Mouse (Mus musculus): ENCODE results near the gene Atp11a. TPM values are rescaled to one million over a fixed set of nuclear protein-coding genes. Genes with fewer than 3 reads are reported as not detected.

Gene Atp11a
- total and polyA plus RNA-seq, 3 experiments: 0.12 to 0.27 (median 0.21) TPM

DNA sequence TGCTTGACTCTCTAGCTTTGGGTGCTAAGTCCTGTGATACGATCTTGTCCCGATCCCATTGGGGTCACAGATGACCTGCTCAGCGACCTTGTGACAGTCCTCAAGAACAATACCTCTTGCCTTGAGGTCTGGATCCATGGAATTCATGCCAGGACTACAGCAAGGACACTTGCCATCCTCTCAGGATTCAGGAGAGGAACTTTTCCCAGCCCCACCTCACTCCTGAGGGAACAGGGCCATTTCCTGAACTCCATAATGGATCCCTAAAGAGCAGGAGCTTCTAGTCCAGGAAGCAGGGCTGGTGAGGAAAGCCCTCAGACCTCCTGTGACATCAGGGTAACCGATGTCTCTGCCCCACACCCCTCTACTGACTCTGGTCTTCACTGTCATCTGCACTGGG is 150.9 kb downstream of the Atp11a start:
- H3K27me3 ChIP-seq (replicated peaks): peaks cover 95% of the 10 kb centered on the region
- no peaks in the 10 kb centered on the region for H3K9me3 ChIP-seq (replicated peaks; ENCODE audit: low read length)
- peaks cover 3 to 6% of the 10 kb centered on the region in 2 experiments; a peak in 2 of 4 replicates for H3K4me1 ChIP-seq (ENCODE audit: control insufficient read depth in 1 of 2, insufficient read depth in 2 of 2)
- no peaks in the 10 kb centered on the region for H3K79me2 ChIP-seq (replicated peaks; ENCODE audit: control insufficient read depth, extremely low read depth, insufficient read depth, poor library complexity, severe bottlenecking)
- no peak for DNase-seq (ENCODE audit: extremely low read depth)
- TF ChIP-seq NELFE (IDR thresholded peaks at IDR 0.05; ENCODE audit: low read depth, low read length): no peak
- TF ChIP-seq CTCF (conservative IDR thresholded peaks at IDR 0.05 in 1 of 2, IDR thresholded peaks at IDR 0.05 in 1 of 2; ENCODE audit: low read depth in 2 of 2, low read length in 2 of 2): no peak
- TF ChIP-seq ZKSCAN1 (IDR thresholded peaks at IDR 0.05; ENCODE audit: borderline replicate concordance, low read depth, low read length): no peak
- no peak for TF ChIP-seq EP300 (IDR thresholded peaks at IDR 0.05; ENCODE audit: low read length)
- no peak for TF ChIP-seq JUN (IDR thresholded peaks at IDR 0.05; ENCODE audit: insufficient read depth, low read depth, low read length)
- H3K9ac ChIP-seq (ENCODE audit: insufficient read depth, low read depth): no peak overlapping the region
- dilution Hi-C loops (cut with MboI; ENCODE audit: extremely low pct_ligation_motif_present, extremely low pct_unique_long_range_greater_than_20kb, low sequenced_read_pairs) (no loop called here), in situ Hi-C loops (cut with MboI; ENCODE audit: low pct_ligation_motif_present, low pct_unique_long_range_greater_than_20kb, low sequenced_read_pairs) (no loop called here)
- H3K4me3 ChIP-seq (replicated peaks in 1 of 3; ENCODE audit: low read depth in 2 of 3, low read length in 2 of 3, poor library complexity in 1 of 3): no peak overlapping the region
- no peak overlapping the region for H3K27ac ChIP-seq (ENCODE audit: insufficient read depth, low read depth)
- H3K36me3 ChIP-seq (replicated peaks in 1 of 2; ENCODE audit: control insufficient read depth in 1 of 2, insufficient read depth in 1 of 2, low read length in 1 of 2): no peaks in the 10 kb centered on the region
- no peak overlapping the region for H3K4me2 ChIP-seq (ENCODE audit: insufficient read depth, low read depth, poor library complexity, severe bottlenecking)

DNA sequence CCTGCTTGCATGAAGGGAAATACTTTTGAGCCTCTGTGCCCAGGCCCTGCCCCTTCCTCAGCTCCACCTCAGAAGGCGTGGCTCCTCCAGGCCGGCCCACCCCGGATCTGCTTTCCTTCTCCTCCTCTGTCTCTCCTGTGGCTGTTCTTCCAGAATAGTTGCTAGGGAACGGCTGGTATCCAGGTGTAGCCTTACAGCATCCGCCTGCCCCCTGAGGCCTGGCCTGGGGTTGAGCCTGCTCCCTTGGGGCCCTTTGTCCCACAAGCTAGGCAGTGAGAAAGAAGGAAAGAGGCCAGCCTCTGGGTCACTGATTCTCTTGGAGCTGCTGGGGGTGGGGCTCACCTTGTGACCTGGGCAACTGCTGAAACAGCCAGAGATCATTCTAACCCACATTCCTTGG is 155.2 kb downstream of the Atp11a start:
- dilution Hi-C loops (cut with MboI; ENCODE audit: extremely low pct_ligation_motif_present, extremely low pct_unique_long_range_greater_than_20kb, low sequenced_read_pairs): no loop called here
- DNase-seq (ENCODE audit: extremely low read depth): no peak
- in situ Hi-C loops (cut with MboI; ENCODE audit: low pct_ligation_motif_present, low pct_unique_long_range_greater_than_20kb, low sequenced_read_pairs): no loop called here

DNA sequence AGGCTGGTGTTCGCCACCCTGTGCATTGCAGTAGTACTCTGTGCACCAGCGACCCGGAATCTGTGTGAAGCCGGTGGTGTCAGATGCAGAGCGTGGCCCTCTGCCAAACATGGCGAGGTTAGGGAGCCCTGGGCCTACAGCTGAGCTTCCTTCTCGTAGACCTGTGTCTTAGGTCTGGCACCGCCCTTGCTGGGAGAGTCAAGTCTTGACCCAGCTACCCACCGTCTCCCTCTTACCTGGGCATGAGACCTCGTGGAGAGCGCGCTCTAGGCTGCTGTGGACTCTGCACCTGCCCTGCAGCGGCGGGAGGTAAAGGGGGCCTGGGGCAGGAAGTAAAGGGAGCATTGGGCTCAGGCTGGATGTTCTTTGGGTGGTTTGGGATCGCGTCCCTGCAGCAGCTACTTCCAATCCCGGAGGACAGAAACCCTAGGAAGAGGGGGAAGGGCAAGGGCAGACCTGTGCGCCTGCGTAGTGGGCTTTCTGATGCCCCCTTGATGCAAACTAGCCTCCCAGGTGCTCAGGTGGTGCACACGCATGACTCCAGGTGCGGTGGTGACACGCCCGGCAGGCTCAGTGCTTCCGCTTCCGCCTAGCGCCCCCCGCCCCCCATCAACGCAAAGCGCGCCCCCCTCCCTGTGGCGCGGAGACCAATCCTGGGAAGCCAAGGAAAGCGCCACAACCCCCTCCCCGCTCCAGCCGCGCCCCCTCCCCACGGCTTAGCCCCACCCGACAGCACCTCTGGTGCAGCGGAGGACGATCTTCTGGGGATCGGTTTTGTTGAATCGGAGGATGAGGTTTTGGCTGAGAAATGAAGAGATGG is 158.6 kb downstream of the Atp11a start:
- Histone ChIP-seq H3K79me2 (replicated peaks; ENCODE audit: control insufficient read depth, extremely low read depth, insufficient read depth, poor library complexity, severe bottlenecking) (no peaks in the 10 kb centered on the region), H3K27me3 (replicated peaks) (peaks cover 93% of the 10 kb centered on the region), H3K4me2 (ENCODE audit: insufficient read depth, low read depth, poor library complexity, severe bottlenecking) (no peak overlapping the region), H3K9ac (ENCODE audit: insufficient read depth, low read depth) (no peak overlapping the region), H3K4me3 (replicated peaks in 1 of 3; ENCODE audit: low read depth in 2 of 3, low read length in 2 of 3, poor library complexity in 1 of 3) (no peak overlapping the region), H3K4me1 (ENCODE audit: control insufficient read depth in 1 of 2, insufficient read depth in 2 of 2) (no peaks in the 10 kb centered on the region), H3K9me3 (replicated peaks; ENCODE audit: low read length) (no peaks in the 10 kb centered on the region), H3K27ac (ENCODE audit: insufficient read depth, low read depth) (no peak overlapping the region), H3K36me3 (replicated peaks in 1 of 2; ENCODE audit: control insufficient read depth in 1 of 2, insufficient read depth in 1 of 2, low read length in 1 of 2) (no peaks in the 10 kb centered on the region)
- dilution Hi-C loops (cut with MboI; ENCODE audit: extremely low pct_ligation_motif_present, extremely low pct_unique_long_range_greater_than_20kb, low sequenced_read_pairs): no loop called here
- TF ChIP-seq KAT2A (IDR thresholded peaks at IDR 0.05; ENCODE audit: insufficient replicate concordance, low read length) (no peak), ETS1 (conservative IDR thresholded peaks at IDR 0.05; ENCODE audit: low read depth, low read length) (no peak), ZNF384 (IDR thresholded peaks at IDR 0.05; ENCODE audit: low read depth, low read length) (no peak), MAZ (IDR thresholded peaks at IDR 0.05; ENCODE audit: low read depth, low read length) (no peak), UBTF (IDR thresholded peaks at IDR 0.05; ENCODE audit: low read depth, low read length) (no peak), MAX (IDR thresholded peaks at IDR 0.05; ENCODE audit: low read length) (no peak), POLR2AphosphoS2 (IDR thresholded peaks at IDR 0.05; ENCODE audit: low read depth, low read length) (no peak), SIN3A (IDR thresholded peaks at IDR 0.05; ENCODE audit: low read length) (no peak), NRF1 (IDR thresholded peaks at IDR 0.05; ENCODE audit: low read depth, low read length) (no peak), MXI1 (IDR thresholded peaks at IDR 0.05; ENCODE audit: low read depth, low read length) (no peak), ZMIZ1 (IDR thresholded peaks at IDR 0.05; ENCODE audit: low read depth, low read length) (no peak), E2F4 (IDR thresholded peaks at IDR 0.05; ENCODE audit: insufficient replicate concordance, low read depth, low read length) (no peak), PAX5 (IDR thresholded peaks at IDR 0.05; ENCODE audit: low read length) (no peak), ELF1 (IDR thresholded peaks at IDR 0.05; ENCODE audit: low read depth, low read length) (no peak)
- in situ Hi-C loops (cut with MboI; ENCODE audit: low pct_ligation_motif_present, low pct_unique_long_range_greater_than_20kb, low sequenced_read_pairs): no loop called here
- DNase-seq (ENCODE audit: extremely low read depth): no peak

More for the DNA sequence above, 155.2 kb downstream of the Atp11a start:
- Histone ChIP-seq H3K79me2 (replicated peaks; ENCODE audit: control insufficient read depth, extremely low read depth, insufficient read depth, poor library complexity, severe bottlenecking) (no peaks in the 10 kb centered on the region), H3K4me3 (replicated peaks in 1 of 3; ENCODE audit: low read depth in 2 of 3, low read length in 2 of 3, poor library complexity in 1 of 3) (no peak overlapping the region), H3K9ac (ENCODE audit: insufficient read depth, low read depth) (no peak overlapping the region), H3K27ac (ENCODE audit: insufficient read depth, low read depth) (no peak overlapping the region), H3K4me1 (ENCODE audit: control insufficient read depth in 1 of 2, insufficient read depth in 2 of 2) (no peaks in the 10 kb centered on the region), H3K27me3 (replicated peaks) (peaks cover 94% of the 10 kb centered on the region), H3K4me2 (ENCODE audit: insufficient read depth, low read depth, poor library complexity, severe bottlenecking) (no peak overlapping the region), H3K9me3 (replicated peaks; ENCODE audit: low read length) (no peaks in the 10 kb centered on the region), H3K36me3 (replicated peaks in 1 of 2; ENCODE audit: control insufficient read depth in 1 of 2, insufficient read depth in 1 of 2, low read length in 1 of 2) (no peaks in the 10 kb centered on the region)
- TF ChIP-seq ZNF384 (IDR thresholded peaks at IDR 0.05; ENCODE audit: low read depth, low read length) (no peak), KAT2A (IDR thresholded peaks at IDR 0.05; ENCODE audit: insufficient replicate concordance, low read length) (no peak), CTCF (conservative IDR thresholded peaks at IDR 0.05 in 1 of 2, IDR thresholded peaks at IDR 0.05 in 1 of 2; ENCODE audit: low read depth in 2 of 2, low read length in 2 of 2) (no peak)
